ENCODE assay signal across 1 mouse cellular context in the genomic region with DNA sequence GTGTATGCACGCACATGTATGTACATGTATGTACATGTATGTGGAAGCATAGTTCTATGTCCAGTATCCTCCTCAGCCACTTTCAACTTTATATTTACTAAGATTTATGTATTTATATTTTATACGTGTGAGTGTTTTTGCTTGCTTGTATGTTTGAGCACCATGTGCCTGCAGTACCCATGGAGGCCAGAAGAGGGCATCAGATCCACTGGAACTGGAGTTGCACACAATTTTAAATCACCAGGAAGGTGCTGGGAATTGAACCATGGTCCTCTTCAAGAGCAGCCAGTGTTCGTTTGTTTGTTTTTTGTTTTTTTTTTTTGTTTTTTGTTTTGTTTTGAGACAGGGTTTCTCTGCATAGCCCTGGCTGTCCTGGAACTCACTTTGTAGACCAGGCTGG.
TF ChIP-seq lines count a peak whose summit lies in the region.

No protein-coding gene starts in this region.

TF ChIP-seq in MEL, 35 proteins besides CTCF, POLR2A, EP300 and RAD21 (continued from another document):
- TF ChIP-seq KAT2A (conservative IDR thresholded peaks at IDR 0.05; ENCODE audit: low read depth, low read length) (no peak), POLR2AphosphoS5 (IDR thresholded peaks at IDR 0.05; ENCODE audit: borderline replicate concordance, low read depth, low read length) (no peak), UBTF (IDR thresholded peaks at IDR 0.05; ENCODE audit: borderline replicate concordance, insufficient read depth, low read depth, low read length) (no peak), TBP (IDR thresholded peaks at IDR 0.05; ENCODE audit: low read depth, low read length) (no peak), CHD2 (IDR thresholded peaks at IDR 0.05; ENCODE audit: low read length) (no peak), ETS1 (IDR thresholded peaks at IDR 0.05; ENCODE audit: low read depth, low read length) (no peak)
